Mouse (Mus musculus) lung, adult 18-20 months (tissue): ENCODE measurements around the gene Ulk3.

Source experiments
- DNase-seq, 2 experiments: peaks; one replicate each; pipeline ENCODE4 v3.0.0; 2022; ENCODE audit warnings: mixed read lengths in 2 of 2

The Ulk3 gene

GRCm38 (mm10) chr9:57618854-57619253, 29.6 kb downstream of the Ulk3 start:
- DNase-seq: no peak

DNA sequence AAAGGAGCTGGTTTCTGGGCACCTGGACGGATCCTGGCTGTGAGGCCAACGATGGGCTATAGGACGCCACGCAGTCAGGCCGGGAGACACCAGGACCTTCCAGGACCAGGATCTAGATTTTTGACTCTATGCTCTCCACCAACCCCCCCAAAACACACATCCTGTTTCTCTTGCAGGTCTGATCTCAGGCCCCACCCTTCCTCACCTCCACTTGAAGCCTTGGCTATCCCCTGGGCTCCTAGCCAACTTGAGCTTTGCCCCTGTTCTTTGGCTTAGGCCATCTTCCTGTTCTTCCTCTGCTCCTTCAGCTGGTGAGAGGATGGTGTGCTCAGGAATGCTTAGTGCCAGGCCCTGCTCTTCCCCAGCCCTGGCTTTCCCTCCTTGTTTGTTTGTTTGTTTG, 31.4 kb downstream of the Ulk3 start, which contains the start of gene Lman1l:
Lman1l (minus strand) TSS at position 101 of the 400 bp plus-strand sequence.
- DNase-seq: no peak

- no peak for DNase-seq
These were observed 35.0 kb downstream of the Ulk3 start for GRCm38 (mm10) chr9:57624295-57624694.

DNA sequence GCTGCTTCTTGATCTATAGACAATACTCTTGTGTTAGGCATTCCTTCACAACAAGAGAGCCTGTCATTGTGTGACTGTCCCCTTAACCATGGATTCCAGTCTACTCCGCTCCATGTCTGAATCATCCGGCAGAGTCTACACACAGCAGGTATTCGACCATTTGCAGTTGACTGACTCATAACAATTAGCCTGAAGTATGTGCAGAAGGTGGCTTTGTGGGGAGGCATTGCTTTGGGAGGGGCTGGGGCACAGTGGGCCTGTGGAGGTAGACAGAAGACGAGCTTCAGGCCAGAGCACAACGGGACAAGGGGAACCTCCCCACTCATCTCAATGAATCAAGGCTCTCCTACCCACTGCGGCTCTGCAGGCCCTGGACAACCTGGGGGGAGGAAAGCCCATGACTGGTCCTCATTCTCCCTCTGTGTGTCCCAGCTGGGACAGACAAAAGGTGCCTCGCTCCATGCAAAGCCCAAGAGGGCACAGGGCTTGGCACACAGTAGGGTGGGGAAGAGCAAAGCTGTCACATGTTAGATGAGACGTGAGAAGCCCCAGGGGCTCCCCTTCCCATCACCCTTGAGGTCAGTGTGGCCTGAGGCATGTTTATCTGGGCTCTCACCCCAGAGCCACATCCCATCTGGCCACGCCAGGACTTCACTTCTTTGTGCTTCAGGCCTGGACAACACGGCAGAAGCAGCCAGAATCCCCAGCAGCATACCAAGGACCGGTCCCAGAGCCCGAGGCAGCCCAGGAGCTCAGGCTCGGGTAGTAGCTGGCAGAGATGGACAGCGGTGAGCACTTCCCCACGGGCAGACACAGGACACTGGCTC, 36.6 kb downstream of the Ulk3 start:
- DNase-seq: no peak

GRCm38 (mm10) chr9:57627191-57627590, 37.9 kb downstream of the Ulk3 start:
- DNase-seq: no peak

GRCm38 (mm10) chr9:57627892-57628291, 38.6 kb downstream of the Ulk3 start:
- DNase-seq: no peak

GRCm38 (mm10) chr9:57628717-57629116, 39.5 kb downstream of the Ulk3 start:
- no peak for DNase-seq

DNA sequence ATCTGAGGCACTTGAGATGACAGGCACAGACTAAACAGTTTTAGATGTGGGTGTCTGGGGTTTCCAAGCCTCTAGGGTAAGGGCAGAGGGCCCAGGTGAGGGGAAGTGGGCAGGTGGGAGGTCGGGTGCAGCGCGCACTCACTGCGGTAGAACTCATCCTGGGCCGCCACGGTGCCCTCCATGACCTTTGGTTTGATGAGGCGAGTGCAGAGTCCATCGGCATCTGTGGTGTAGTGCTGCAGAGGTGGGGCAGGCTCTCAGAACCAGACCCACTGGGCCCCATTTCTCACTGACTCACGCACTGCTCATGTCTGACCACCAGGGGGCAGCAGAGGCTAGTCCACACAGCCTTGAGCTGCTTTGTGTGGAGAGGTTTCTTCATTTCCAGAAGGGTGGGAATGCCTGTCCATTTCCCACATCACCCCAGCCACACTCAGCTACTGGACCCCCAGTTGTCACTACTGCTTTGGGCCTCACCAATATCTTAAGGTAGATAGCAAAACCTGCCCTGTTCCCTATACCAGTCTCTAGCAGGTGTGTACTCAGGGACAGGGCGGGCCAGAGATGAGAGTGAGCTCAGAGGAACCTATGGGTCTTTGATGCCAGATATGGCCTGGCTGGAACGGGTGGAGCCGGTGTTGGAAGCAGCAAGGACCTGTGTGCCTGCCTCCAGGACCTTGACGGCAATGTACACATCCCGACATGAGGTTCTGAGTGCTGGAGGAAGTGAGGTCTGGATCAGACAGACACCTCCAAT, 40.0 kb downstream of the Ulk3 start:
- DNase-seq: peak; percentile 77 to 79

GRCm38 (mm10) chr9:57633481-57634024, 44.3 kb downstream of the Ulk3 start:
- DNase-seq: no peak

- no peak for DNase-seq
These were observed 48.0 kb downstream of the Ulk3 start for GRCm38 (mm10) chr9:57637272-57637671.

- DNase-seq: peak; percentile 67 to 79
These were observed 48.6 kb downstream of the Ulk3 start for GRCm38 (mm10) chr9:57637741-57638322.

DNA sequence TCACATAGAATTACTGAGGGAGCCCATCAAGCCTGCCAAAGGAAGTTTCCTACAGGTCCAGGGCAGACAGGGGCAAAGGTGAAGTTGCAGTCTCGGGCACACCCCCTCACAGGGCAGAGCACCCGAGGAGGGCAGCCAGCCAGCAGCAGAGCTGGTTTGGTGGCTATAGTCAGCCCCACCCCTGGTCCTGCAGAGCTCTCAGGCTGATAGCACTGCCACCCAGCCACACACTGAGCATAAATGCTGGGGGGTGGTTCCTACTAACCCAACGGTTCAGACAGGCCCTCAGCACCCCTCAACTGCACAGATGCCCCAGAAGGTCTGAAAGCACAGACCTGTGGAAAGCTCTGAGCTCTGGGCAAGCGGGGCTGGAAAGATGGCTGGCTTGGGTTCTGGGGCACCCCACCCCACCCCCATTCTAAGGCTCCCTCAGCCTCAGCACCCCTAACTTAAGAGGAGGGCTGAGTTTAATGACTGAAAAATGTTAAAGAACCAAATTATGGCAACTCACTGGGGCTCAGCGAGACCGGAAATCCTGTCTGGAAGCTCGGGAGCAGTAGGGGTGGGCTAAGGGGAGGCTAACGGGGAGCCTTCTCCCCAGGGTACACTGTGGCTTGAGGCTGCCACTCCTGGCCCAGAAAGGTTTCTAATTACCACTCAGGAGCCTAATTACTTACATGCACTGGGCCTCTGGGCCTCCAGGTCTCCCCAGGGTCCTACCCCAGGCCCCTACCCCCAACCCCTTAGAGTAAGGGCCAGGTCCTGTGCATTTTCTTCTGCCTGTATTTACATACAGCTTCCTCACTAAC, 49.6 kb downstream of the Ulk3 start:
- peak; percentile 86 to 90 for DNase-seq

DNA sequence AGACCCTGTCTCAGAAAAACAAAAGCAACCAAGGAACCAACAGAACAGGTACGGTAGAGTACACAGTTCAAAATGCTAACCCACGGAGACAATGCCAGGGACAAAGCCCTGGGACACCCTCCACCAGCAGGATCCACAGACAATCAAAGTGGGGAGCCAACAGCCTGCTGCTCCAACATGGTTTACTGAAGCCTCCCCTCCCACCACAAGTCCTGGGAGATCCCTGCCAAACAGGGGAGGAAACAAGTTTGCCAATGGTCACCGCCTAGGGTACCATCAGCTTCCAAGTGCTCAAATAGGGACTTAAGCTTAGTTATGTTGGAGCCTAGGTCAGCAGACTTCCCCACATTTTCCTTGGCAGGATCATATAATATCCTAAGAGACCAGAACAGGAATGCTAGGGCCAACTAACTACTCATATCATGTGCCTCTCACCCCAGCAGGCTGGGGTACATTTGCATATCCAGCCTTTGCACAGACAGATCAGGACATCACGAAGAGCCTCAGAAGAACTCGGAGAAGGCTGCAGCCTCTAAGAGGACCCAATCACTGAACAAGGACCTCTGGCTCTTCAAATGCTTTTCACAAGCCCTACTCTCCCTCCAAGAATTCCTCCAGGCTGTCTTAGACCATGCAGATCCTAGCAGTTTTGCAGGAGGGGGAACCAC, 50.5 kb downstream of the Ulk3 start:
- peak in 1 of 2 experiments; percentile 11 for DNase-seq

GRCm38 (mm10) chr9:57640384-57640783, 51.1 kb downstream of the Ulk3 start:
- DNase-seq: peak; percentile 86 to 87

GRCm38 (mm10) chr9:57641022-57641421, 51.8 kb downstream of the Ulk3 start:
- DNase-seq: peak; percentile 19 to 46

DNA sequence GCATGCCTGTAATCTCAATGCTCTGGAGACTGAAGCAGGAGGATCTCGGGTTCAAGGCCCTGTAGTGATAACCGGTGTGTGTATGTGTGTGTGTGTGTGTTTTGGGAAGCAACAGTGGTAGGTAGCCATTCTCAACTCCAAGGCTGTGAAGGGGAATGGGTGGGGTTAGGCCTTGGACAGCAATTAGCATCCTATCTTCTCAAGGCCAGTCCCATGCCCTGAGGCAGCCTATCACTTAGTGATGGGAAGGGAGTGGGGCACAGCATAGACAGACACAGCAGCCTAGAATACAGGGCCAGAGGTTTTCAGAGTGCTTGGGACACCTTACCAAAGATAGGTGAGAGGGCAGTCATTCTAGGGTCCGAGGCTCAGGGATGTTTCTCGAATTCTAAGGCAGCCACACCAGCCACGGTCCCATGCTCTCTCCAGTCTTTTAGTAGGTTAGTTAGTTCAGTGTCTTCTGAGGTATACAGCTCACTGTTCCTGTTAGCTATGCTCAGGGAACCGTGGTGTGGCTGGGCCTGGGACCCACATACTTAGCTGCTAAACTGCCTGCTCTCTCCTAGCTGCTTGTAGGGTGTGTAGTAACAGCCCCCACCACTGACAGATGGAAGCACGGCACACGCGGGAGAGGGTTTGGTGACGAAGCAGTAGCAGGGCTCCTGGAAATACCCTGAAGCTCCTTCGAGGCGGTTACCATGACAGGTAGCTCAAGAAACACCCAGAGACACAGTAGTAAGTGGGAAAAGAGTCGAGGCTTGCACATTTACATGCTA, 52.7 kb downstream of the Ulk3 start:
- DNase-seq: peak in 1 of 2 experiments; percentile 2

DNA sequence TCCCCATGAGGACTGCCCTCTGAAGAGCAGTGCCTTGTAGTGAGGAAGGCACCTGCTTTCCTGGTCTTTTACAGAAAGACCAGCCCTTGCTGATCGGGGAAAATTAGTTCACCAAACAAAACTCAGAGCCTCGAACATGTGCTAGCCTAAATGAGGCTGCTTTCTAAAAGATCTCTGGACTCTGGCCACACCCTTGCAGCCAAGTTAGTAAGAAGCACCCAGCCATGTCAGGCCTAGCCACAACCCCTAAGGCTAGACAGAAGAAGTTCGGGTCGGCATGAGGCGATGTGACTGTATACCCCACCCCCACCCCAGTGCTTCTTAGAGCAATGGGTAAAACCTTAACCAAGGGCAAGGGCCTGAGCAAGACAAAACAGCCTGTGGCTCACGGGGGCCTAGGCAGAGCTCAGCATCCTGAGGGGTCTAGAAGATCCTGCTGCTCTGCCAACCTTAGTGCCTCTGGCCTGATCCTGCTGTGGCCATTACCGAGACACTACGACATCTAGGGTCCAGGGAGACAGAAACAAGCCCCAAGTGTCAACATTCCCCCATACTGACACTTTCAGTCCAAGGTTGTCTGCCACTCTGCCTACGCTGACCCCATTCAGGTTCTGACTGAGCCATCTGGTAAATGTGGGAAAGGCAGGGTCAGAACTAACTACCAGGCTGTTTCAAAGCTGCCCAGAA, 54.1 kb downstream of the Ulk3 start:
- no peak for DNase-seq

DNA sequence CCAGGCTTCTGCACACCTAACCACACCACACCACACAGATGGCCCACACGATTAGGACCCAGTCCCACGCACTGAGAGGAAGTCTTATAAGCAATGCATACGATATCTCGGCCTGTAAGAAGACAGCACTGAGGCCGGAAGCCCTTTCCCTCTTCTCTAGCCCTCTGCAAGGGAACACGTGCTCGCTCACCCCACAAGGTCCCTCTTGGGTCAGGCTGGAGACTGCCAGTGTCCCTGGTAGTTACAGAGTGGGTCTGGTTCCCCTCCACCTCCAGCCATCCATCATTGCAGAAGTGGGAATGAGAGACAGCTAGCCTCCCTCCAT, 54.6 kb downstream of the Ulk3 start:
- DNase-seq: peak in 1 of 2 experiments; percentile 44

DNA sequence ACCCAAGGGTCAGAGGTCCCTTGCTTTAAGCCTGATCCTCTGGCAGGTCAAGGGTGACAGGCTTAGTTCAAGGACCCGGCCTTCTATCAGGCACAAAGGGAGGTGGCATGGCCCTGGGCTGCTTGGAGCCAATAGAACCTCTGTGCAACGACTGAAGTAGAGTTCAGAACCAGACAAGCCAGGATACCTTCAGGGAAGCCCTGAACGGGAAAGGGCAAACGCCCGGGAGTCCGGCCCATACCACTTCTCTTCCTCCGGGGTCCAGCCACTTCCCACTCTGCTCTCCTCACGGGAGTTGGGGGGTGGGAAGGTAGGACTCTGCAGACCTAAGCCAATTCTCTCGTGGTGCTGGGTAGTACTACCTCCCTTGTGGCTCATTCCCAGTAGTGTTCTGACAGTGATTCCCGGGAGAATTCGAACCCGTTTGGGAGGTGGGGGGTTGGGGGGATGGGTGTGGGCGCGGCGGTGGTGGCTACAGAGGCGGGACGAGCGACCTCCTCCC, 55.2 kb downstream of the Ulk3 start:
- DNase-seq: no peak
